Mouse (Mus musculus): Measurements from ENCODE around the gene Slfn5. TPM values are rescaled to one million over a fixed set of nuclear protein-coding genes. Genes with fewer than 3 reads are reported as not detected.
A peak's percentile ranks its signal among the peaks of the same experiment; 100 is the strongest.
"Not testable (repeated sequence)": the region's sequence is repeated elsewhere in the genome, so short reads cannot be mapped to it uniquely, and the experiment has no call there.

The Slfn5 gene
- polyA plus RNA-seq, 1 experiment from 2014 or later: 0.49 TPM

GRCm38 (mm10) chr11:82973916-82974315 lies 22.8 kb downstream of the Slfn5 start:
- H3K9me3 ChIP-seq (ENCODE audit: control insufficient read depth, low read length): no peaks in the 10 kb centered on the region
- no peak overlapping the region for H3K4me2 ChIP-seq
- H3K36me3 ChIP-seq (ENCODE audit: control insufficient read depth, insufficient read depth, low read length): no peaks in the 10 kb centered on the region
- H3K4me1 ChIP-seq (replicated peaks; ENCODE audit: control insufficient read depth, insufficient read depth, low read length): peaks cover 10% of the 10 kb centered on the region
- peak overlapping the region; percentile 15; the same call in 1 of the 2 replicates for H3K27ac ChIP-seq (ENCODE audit: low read depth, low read length)
- no peak for ATAC-seq (replicated peaks; ENCODE audit: low FRiP score)
- 23% methylated on average over 5 of the region's 5 CpGs for WGBS
- no peak overlapping the region for H3K4me3 ChIP-seq (ENCODE audit: low read depth, low read length)
- no peaks in the 10 kb centered on the region for H3K27me3 ChIP-seq (replicated peaks; ENCODE audit: control insufficient read depth, insufficient read depth, low read length)
- no peak overlapping the region for H3K9ac ChIP-seq (ENCODE audit: low read depth, low read length)
- DNase-seq (ENCODE audit: low spot score): no peak

- not testable (repeated sequence) for H3K27ac ChIP-seq (ENCODE audit: low read depth, low read length); H3K36me3 ChIP-seq (ENCODE audit: control insufficient read depth, insufficient read depth, low read length); ATAC-seq (replicated peaks; ENCODE audit: low FRiP score); H3K27me3 ChIP-seq (replicated peaks; ENCODE audit: control insufficient read depth, insufficient read depth, low read length); H3K4me2 ChIP-seq; H3K9me3 ChIP-seq (ENCODE audit: control insufficient read depth, low read length); DNase-seq (ENCODE audit: low spot score); H3K9ac ChIP-seq (ENCODE audit: low read depth, low read length); H3K4me3 ChIP-seq (ENCODE audit: low read depth, low read length); H3K4me1 ChIP-seq (replicated peaks; ENCODE audit: control insufficient read depth, insufficient read depth, low read length)
- 78% methylated on average over 2 of the region's 2 CpGs for WGBS
Observed at GRCm38 (mm10) chr11:82982409-82982808, 31.3 kb downstream of the Slfn5 start.

- Histone ChIP-seq H3K4me2 (no peak overlapping the region), H3K9me3 (ENCODE audit: control insufficient read depth, low read length) (no peaks in the 10 kb centered on the region), H3K4me1 (replicated peaks; ENCODE audit: control insufficient read depth, insufficient read depth, low read length) (no peaks in the 10 kb centered on the region), H3K27me3 (replicated peaks; ENCODE audit: control insufficient read depth, insufficient read depth, low read length) (no peaks in the 10 kb centered on the region), H3K36me3 (ENCODE audit: control insufficient read depth, insufficient read depth, low read length) (peaks cover 7% of the 10 kb centered on the region; the same call in 1 of the 2 replicates), H3K27ac (ENCODE audit: low read depth, low read length) (no peak overlapping the region), H3K4me3 (ENCODE audit: low read depth, low read length) (no peak overlapping the region), H3K9ac (ENCODE audit: low read depth, low read length) (no peak overlapping the region)
- ATAC-seq (replicated peaks; ENCODE audit: low FRiP score): no peak
- DNase-seq (ENCODE audit: low spot score): no peak
- 84% methylated on average over 17 of the region's 17 CpGs for WGBS
Observed at GRCm38 (mm10) chr11:82983193-82983592, 32.0 kb downstream of the Slfn5 start.

GRCm38 (mm10) chr11:82987621-82988020 lies 36.5 kb downstream of the Slfn5 start:
- WGBS: 83% methylated on average over 6 of the region's 6 CpGs
- Histone ChIP-seq H3K9me3 (ENCODE audit: control insufficient read depth, low read length) (no peaks in the 10 kb centered on the region), H3K27me3 (replicated peaks; ENCODE audit: control insufficient read depth, insufficient read depth, low read length) (no peaks in the 10 kb centered on the region), H3K27ac (ENCODE audit: low read depth, low read length) (no peak overlapping the region), H3K36me3 (ENCODE audit: control insufficient read depth, insufficient read depth, low read length) (peaks cover 2% of the 10 kb centered on the region; the same call in 1 of the 2 replicates), H3K4me3 (ENCODE audit: low read depth, low read length) (no peak overlapping the region), H3K9ac (ENCODE audit: low read depth, low read length) (no peak overlapping the region), H3K4me1 (replicated peaks; ENCODE audit: control insufficient read depth, insufficient read depth, low read length) (0 out of 2 replicates have a peak, but pooled peaks cover 3% of the 10 kb centered on the region), H3K4me2 (no peak overlapping the region)
- ATAC-seq (replicated peaks; ENCODE audit: low FRiP score) (no peak), DNase-seq (ENCODE audit: low spot score) (no peak)

GRCm38 (mm10) chr11:82989357-82989756 lies 38.2 kb downstream of the Slfn5 start:
- Histone ChIP-seq H3K27me3 (replicated peaks; ENCODE audit: control insufficient read depth, insufficient read depth, low read length) (no peaks in the 10 kb centered on the region), H3K4me3 (ENCODE audit: low read depth, low read length) (peak overlapping the region; percentile 51; the same call in 1 of the 2 replicates), H3K36me3 (ENCODE audit: control insufficient read depth, insufficient read depth, low read length) (no peaks in the 10 kb centered on the region; the same call in 1 of the 2 replicates), H3K9ac (ENCODE audit: low read depth, low read length) (no peak overlapping the region), H3K4me2 (peak overlapping the region; percentile 72), H3K4me1 (replicated peaks; ENCODE audit: control insufficient read depth, insufficient read depth, low read length) (0 out of 2 replicates have a peak, but pooled peaks cover 3% of the 10 kb centered on the region), H3K9me3 (ENCODE audit: control insufficient read depth, low read length) (no peaks in the 10 kb centered on the region), H3K27ac (ENCODE audit: low read depth, low read length) (no peak overlapping the region)
- WGBS: 42% methylated on average over 12 of the region's 12 CpGs
- ATAC-seq (replicated peaks; ENCODE audit: low FRiP score) (no peak), DNase-seq (ENCODE audit: low spot score) (no peak)

GRCm38 (mm10) chr11:82990612-82991385 lies 39.6 kb downstream of the Slfn5 start:
- Histone ChIP-seq H3K4me3 (ENCODE audit: low read depth, low read length) (peak overlapping the region; percentile 51), H3K4me2 (peak overlapping the region; percentile 72), H3K9ac (ENCODE audit: low read depth, low read length) (peak overlapping the region; percentile 56)
- H3K27ac ChIP-seq (ENCODE audit: low read depth, low read length); H3K27me3 ChIP-seq (replicated peaks; ENCODE audit: control insufficient read depth, insufficient read depth, low read length); H3K9me3 ChIP-seq (ENCODE audit: control insufficient read depth, low read length); H3K36me3 ChIP-seq (ENCODE audit: control insufficient read depth, insufficient read depth, low read length); H3K4me1 ChIP-seq (replicated peaks; ENCODE audit: control insufficient read depth, insufficient read depth, low read length): not testable (repeated sequence)
- ATAC-seq (replicated peaks; ENCODE audit: low FRiP score): peak; percentile 69
- DNase-seq (ENCODE audit: low spot score): peak; percentile 54
- 9% methylated on average over 19 of the region's 19 CpGs for WGBS

GRCm38 (mm10) chr11:82991469-82992166 lies 40.5 kb downstream of the Slfn5 start, which contains the start of gene Slfn9:
Gene Slfn9, minus strand, starts transcription at chr11:82991830.
- Histone ChIP-seq H3K36me3 (ENCODE audit: control insufficient read depth, insufficient read depth, low read length) (no peaks in the 10 kb centered on the region), H3K27me3 (replicated peaks; ENCODE audit: control insufficient read depth, insufficient read depth, low read length) (no peaks in the 10 kb centered on the region), H3K9me3 (ENCODE audit: control insufficient read depth, low read length) (no peaks in the 10 kb centered on the region), H3K4me3 (ENCODE audit: low read depth, low read length) (peak within 1 kb of the TSS; percentile 51), H3K4me1 (replicated peaks; ENCODE audit: control insufficient read depth, insufficient read depth, low read length) (0 out of 2 replicates have a peak, but pooled peaks cover 3% of the 10 kb centered on the region), H3K27ac (ENCODE audit: low read depth, low read length) (no peak within 1 kb of the TSS), H3K4me2 (peak within 1 kb of the TSS; percentile 72), H3K9ac (ENCODE audit: low read depth, low read length) (peak within 1 kb of the TSS; percentile 56)
- DNase-seq (ENCODE audit: low spot score) (peak; percentile 57), ATAC-seq (replicated peaks; ENCODE audit: low FRiP score) (peak; percentile 41; the same call in 1 of the 2 replicates)
- 3% methylated on average over 14 of the region's 14 CpGs for WGBS

- no peak overlapping the region for H3K4me3 ChIP-seq (ENCODE audit: low read depth, low read length)
- no peak for DNase-seq (ENCODE audit: low spot score)
- no peak for ATAC-seq (replicated peaks; ENCODE audit: low FRiP score)
- no peak overlapping the region for H3K4me2 ChIP-seq
- H3K9me3 ChIP-seq (ENCODE audit: control insufficient read depth, low read length): no peaks in the 10 kb centered on the region
- no peaks in the 10 kb centered on the region for H3K27me3 ChIP-seq (replicated peaks; ENCODE audit: control insufficient read depth, insufficient read depth, low read length)
- H3K27ac ChIP-seq (ENCODE audit: low read depth, low read length): no peak overlapping the region
- no peaks in the 10 kb centered on the region for H3K4me1 ChIP-seq (replicated peaks; ENCODE audit: control insufficient read depth, insufficient read depth, low read length)
- WGBS: 81% methylated on average over 1 of the region's 1 CpGs
- H3K36me3 ChIP-seq (ENCODE audit: control insufficient read depth, insufficient read depth, low read length): no peaks in the 10 kb centered on the region
- no peak overlapping the region for H3K9ac ChIP-seq (ENCODE audit: low read depth, low read length)
Observed at GRCm38 (mm10) chr11:83013356-83013755, 62.2 kb downstream of the Slfn5 start.

Data from liver, embryonic 11.5 days (tissue).